Mouse (Mus musculus) G1E (cell line): ENCODE measurements around the gene Bud23. TPM values are rescaled to one million over a fixed set of nuclear protein-coding genes. Genes with fewer than 3 reads are reported as not detected.

Experiments
- ATAC-seq: 2 replicates; pipeline ENCODE4 v1.8.0; 2016; ENCODE audit warnings: mild to moderate bottlenecking; ENCODE audit not compliant: insufficient number of reproducible peaks, poor library complexity, low FRiP score, severe bottlenecking; ENCODE audit errors: extremely low read depth
- DNase-seq: peaks from one replicate; pipeline ENCODE4 v3.0.0; 2012; ENCODE audit warnings: low spot score
- H3K27me3 ChIP-seq: 2 replicates; pipeline ENCODE4 v1.6.1; 2012; ENCODE audit warnings: mild to moderate bottlenecking, low read length, inconsistent platforms; ENCODE audit not compliant: insufficient read depth
- H3K36me3 ChIP-seq: replicated peaks from 2 replicates; pipeline ENCODE3; 2012; ENCODE audit warnings: mild to moderate bottlenecking, inconsistent platforms
- H3K4me1 ChIP-seq: 2 replicates; pipeline ENCODE4 v1.6.1; 2012; ENCODE audit warnings: low read depth, low read length, inconsistent platforms, mixed read lengths; ENCODE audit not compliant: insufficient read depth
- H3K4me3 ChIP-seq: 2 replicates; pipeline ENCODE4 v1.5.1; 2012; ENCODE audit warnings: low read depth, mild to moderate bottlenecking, inconsistent platforms, low read length, moderate library complexity, mixed read lengths
- H3K9me3 ChIP-seq: replicated peaks from 2 replicates; pipeline ENCODE4 v1.6.1; 2012; ENCODE audit warnings: inconsistent platforms
- CTCF ChIP-seq: IDR thresholded peaks from 2 replicates; pipeline ENCODE4 v1.5.1; 2012; ENCODE audit warnings: low read depth, low read length, inconsistent platforms, mixed read lengths
- GATA1 ChIP-seq: IDR thresholded peaks from 2 replicates; pipeline ENCODE4 v1.6.1; 2012; ENCODE audit warnings: borderline replicate concordance, low read length, inconsistent platforms, mixed read lengths
- GATA2 ChIP-seq: IDR thresholded peaks from 2 replicates; pipeline ENCODE4 v1.6.1; 2012; ENCODE audit warnings: low read depth, low read length, inconsistent platforms, borderline replicate concordance
- POLR2AphosphoS5 ChIP-seq: IDR thresholded peaks from 2 replicates; pipeline ENCODE4 v1.6.1; 2012; ENCODE audit warnings: low read depth, low read length, inconsistent platforms; ENCODE audit not compliant: insufficient replicate concordance
- TAL1 ChIP-seq: conservative IDR thresholded peaks from 2 replicates; pipeline ENCODE4 v1.6.1; 2012; ENCODE audit warnings: low read depth, low read length, inconsistent platforms, mixed read lengths
- polyA plus RNA-seq: library from polyadenylated mRNA; stranded (reverse); fragments of >175 nt; gene quantifications from 2 replicates; pipeline ENCODE4 v1.2.3, GENCODE M21; 2012
- total RNA-seq, 2 experiments: library from RNA; stranded (forward) in 1 of 2; stranded (reverse) in 1 of 2; fragments of 200-1000 nt in 1 of 2; fragments of >200 nt in 1 of 2; fragmentation: Nextera tagmentation in 1 of 2; gene quantifications; 2 replicates each; pipeline ENCODE4 v1.2.3; 2014 to 2017

The Bud23 gene
- total and polyA plus RNA-seq, 3 experiments: 67.0 to 203 (median 79.3) TPM

DNA sequence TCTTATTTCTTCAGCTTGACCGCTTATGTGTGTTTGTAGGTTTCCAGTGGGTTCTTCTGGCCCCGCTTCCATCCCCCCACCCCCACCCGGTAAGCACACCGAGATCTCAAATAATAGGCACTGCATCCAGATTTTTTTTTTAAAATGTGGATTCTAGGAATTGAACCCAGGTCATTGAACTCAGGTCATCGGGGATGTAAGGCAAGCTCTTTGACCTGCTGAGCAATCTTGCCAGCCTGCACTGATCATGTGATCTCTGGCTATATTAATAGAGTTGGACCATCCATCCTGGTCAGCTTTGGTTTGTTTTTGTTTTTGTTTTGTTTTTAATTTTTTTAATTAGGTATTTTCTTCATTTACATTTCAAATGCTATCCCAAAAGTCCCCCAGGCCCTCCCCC is 32.2 kb downstream of the Bud23 start:
- Histone ChIP-seq H3K27me3 (no peaks in the 10 kb centered on the region), H3K4me3 (no peak overlapping the region), H3K9me3 (peaks cover 6% of the 10 kb centered on the region), H3K36me3 (peaks cover 25% of the 10 kb centered on the region), H3K4me1 (peaks cover 20% of the 10 kb centered on the region)
- TF ChIP-seq GATA1: no peak
- TF ChIP-seq GATA2: no peak
- no peak for TF ChIP-seq POLR2AphosphoS5
- no peak for TF ChIP-seq TAL1
- no peak for TF ChIP-seq CTCF
- no peak for DNase-seq
- ATAC-seq: no peak

DNA sequence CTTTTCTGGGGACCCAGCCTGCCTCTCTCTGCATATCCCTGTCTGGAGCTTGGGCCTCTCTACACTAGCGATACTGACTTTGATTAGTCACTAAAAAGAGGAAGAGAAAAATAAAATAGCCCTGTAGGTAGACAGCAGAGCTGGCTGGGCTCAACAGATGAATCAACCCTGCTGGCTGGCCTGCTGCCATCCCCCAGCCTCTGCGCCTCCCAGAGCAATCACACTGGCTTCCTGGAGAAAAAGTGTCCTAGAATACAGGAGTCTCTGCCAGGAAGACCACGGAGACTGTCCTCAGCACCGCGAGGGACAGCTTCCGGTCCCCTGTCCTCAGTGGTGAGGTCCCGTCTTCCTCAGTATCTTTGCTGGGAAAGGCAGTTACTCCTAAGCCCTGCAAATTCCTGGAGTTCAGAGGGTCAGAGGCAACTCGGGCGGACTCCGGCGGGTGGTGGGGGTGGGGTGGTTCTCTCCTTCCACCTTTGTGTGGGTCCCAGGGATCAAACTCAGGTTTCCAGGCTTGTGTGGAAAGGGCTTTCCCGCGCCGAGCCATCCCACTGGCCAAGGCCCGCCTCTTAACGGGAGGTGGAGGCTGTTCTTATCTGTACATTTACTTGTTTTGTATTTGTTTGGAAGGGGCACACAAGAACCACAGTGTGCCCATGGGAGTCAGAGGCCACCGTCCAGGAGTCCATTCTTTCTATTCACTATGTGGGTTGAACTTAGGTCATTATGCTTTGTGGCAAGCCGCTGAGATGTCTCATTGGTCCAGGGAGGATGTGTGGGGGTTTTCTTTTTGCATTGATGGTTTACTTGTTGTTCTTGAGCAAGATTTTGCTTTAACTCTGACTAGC is 35.5 kb downstream of the Bud23 start:
- Histone ChIP-seq H3K36me3 (peaks cover 15% of the 10 kb centered on the region), H3K27me3 (peaks cover 2% of the 10 kb centered on the region; the same call in 1 of the 2 replicates), H3K4me3 (no peak overlapping the region), H3K4me1 (peaks cover 40% of the 10 kb centered on the region), H3K9me3 (0 out of 2 replicates have a peak, but pooled peaks cover under 1% of the 10 kb centered on the region)
- ATAC-seq (peak; percentile 28; the same call in 1 of the 2 replicates), DNase-seq (peak; percentile 61)
- TF ChIP-seq GATA1 (no peak), CTCF (no peak), POLR2AphosphoS5 (no peak), GATA2 (no peak), TAL1 (no peak)

DNA sequence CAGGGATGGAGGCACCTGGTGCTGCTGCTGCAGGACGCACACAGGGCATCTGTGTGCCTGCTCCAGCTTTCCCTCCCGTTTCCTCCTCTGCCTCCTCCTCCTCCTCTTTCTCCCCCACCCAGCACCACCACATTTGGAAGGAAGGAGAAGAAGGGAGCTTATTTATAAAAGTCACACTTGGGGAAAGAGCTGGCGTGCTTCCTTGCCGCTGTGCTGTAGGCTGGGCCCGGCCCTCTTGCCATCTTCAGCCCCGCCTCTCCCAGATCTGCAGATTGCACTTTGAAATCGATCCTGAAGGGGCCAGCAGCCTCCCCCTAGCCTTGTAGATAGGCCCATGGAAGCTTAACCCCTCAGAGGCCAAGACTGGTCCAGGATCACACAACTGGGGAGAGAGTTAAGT is 38.9 kb downstream of the Bud23 start:
- peaks cover 59% of the 10 kb centered on the region for H3K4me1 ChIP-seq
- no peaks in the 10 kb centered on the region for H3K9me3 ChIP-seq
- peaks cover 7% of the 10 kb centered on the region; the same call in 1 of the 2 replicates for H3K27me3 ChIP-seq
- ATAC-seq (no peak), DNase-seq (no peak)
- H3K4me3 ChIP-seq: no peak overlapping the region; the same call in 1 of the 2 replicates
- H3K36me3 ChIP-seq: peaks cover 8% of the 10 kb centered on the region
- TF ChIP-seq GATA1 (no peak), POLR2AphosphoS5 (no peak), TAL1 (no peak)

DNA sequence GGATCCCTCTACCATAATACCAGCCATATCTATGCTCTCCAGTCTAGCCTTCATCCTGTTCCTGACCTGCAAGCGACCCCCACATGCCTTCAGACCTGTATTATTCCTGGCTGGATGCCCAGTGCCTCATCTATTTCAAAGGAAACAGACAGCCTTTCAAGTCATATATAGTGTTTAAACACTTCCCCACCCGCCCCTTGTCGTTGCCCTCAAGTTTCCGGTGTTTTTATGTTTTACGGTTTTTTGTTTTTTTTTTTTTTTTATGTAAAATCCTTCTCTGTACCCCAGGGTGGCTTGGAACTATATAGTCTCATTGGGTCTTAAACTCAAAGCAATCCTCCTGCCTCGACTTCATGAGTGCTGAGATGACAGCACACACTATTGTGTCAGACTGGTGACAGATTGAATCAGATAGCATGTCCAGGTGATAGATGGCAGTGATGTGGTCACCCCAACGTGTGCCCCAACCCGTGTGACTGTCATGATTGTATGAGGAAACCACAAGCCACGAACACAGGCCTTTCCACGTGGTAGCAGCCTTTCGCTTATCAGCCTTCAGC is 40.0 kb downstream of the Bud23 start:
- ATAC-seq: no peak
- no peak overlapping the region for H3K4me3 ChIP-seq
- DNase-seq: no peak

DNA sequence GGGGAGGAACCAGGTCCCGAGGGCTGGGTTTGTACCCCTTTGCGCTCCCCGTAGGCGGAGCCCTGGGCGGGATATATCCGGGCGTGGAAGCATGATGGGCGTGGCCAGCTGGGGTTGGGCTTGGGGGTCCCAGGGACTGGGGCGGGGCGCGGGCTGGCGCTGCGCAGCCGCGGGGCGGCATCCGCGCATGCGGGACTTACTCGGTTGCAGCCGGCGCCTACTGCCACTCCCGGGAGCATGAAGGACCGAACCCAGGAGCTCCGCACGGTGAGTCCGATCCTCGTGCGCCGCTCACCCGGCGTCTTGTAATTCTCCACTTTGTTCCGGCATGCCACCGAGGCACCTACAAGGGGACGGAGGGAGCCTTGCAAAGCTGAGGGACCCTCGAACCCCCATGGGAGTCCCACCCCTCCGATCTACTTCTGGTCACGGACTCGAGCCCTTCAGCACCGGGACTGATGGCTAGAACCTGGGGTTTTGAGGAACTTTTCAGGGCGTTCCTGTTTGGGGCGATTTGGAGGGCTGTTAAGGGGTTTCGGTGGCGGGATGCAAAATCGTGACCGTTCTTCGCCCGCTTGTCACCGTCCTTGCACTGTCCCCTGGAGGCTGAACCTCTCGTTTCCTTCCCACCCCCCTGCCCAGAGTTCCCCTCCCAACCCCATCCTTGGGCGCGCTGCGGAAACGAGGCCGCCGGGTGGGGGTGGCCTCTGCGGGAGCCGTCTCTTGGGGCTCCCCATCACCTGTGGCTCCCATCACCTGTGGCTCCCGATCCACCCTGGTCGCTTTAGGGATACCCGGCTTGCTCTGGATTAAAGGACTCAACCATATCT is 41.2 kb downstream of the Bud23 start, which contains the start of gene Stx1a:
TSS of gene Stx1a (plus strand) at position 139 of the 830 bp plus-strand sequence.
- ATAC-seq (peak; percentile 82), DNase-seq (peak; percentile 92)
- H3K4me3 ChIP-seq: peak within 1 kb of the TSS; percentile 79
- H3K27me3 ChIP-seq: peaks cover 7% of the 10 kb centered on the region; the same call in 1 of the 2 replicates
- no peak for TF ChIP-seq POLR2AphosphoS5
- no peak for TF ChIP-seq CTCF
- no peak for TF ChIP-seq GATA1
- no peak for TF ChIP-seq GATA2
- no peak for TF ChIP-seq TAL1
- peaks cover 8% of the 10 kb centered on the region for H3K36me3 ChIP-seq
- H3K9me3 ChIP-seq: no peaks in the 10 kb centered on the region
- H3K4me1 ChIP-seq: peaks cover 47% of the 10 kb centered on the region

More for the DNA sequence above, 40.0 kb downstream of the Bud23 start:
- Histone ChIP-seq H3K36me3 (peaks cover 8% of the 10 kb centered on the region), H3K4me1 (peaks cover 59% of the 10 kb centered on the region), H3K9me3 (no peaks in the 10 kb centered on the region), H3K27me3 (peaks cover 7% of the 10 kb centered on the region; the same call in 1 of the 2 replicates)
- TF ChIP-seq TAL1: no peak
- no peak for TF ChIP-seq POLR2AphosphoS5
- no peak for TF ChIP-seq GATA1
- TF ChIP-seq CTCF: no peak
- no peak for TF ChIP-seq GATA2
